Mouse (Mus musculus): ENCODE results near the gene Samt2. TPM values are rescaled to one million over a fixed set of nuclear protein-coding genes. Genes with fewer than 3 reads are reported as not detected.
"Not testable (repeated sequence)": the region's sequence is repeated elsewhere in the genome, so short reads cannot be mapped to it uniquely, and the experiment has no call there.

The Samt2 gene
- polyA plus RNA-seq (2012; rRNA removed) = not detected in 2 replicates

- H3K27ac ChIP-seq (ENCODE audit: insufficient read depth, low read length); H3K36me3 ChIP-seq (ENCODE audit: control insufficient read depth, insufficient read depth, low read length); H3K4me1 ChIP-seq (ENCODE audit: control insufficient read depth, insufficient read depth, insufficient read length); DNase-seq (ENCODE audit: low read depth in 1 of 2, low spot score in 2 of 2); H3K27me3 ChIP-seq (ENCODE audit: control insufficient read depth, insufficient read depth, low read length); H3K4me3 ChIP-seq (ENCODE audit: extremely low read depth, insufficient read depth, insufficient read length): not testable (repeated sequence)
- 83% methylated on average over 2 of the region's 2 CpGs for WGBS
These were observed at the start of gene Samt2 for GRCm38 (mm10) chrX:154579260-154579659. Samt2 (minus strand) TSS chrX:154579360.

Other genes with a start within 250 kb of the Samt2 start
- gene 4930524N10Rik, start 236.0 kb downstream of the Samt2 start, polyA plus RNA-seq (2012; rRNA removed) = not detected in 2 replicates
- gene Samt4, start 97.4 kb downstream of the Samt2 start, polyA plus RNA-seq (2012; rRNA removed) = not detected in 2 replicates

All from spleen, adult 2 months (tissue).